Mouse (Mus musculus): Measurements from ENCODE around the gene Fancd2os. TPM values are rescaled to one million over a fixed set of nuclear protein-coding genes. Genes with fewer than 3 reads are reported as not detected.

Gene Fancd2os
- polyA plus RNA-seq, 1 experiment from 2014 or later = 0.19 TPM

GRCm38 (mm10) chr6:113564557-113564956 is 36.0 kb downstream of the Fancd2os start:
- Histone ChIP-seq H3K27me3 (ENCODE audit: control insufficient read depth, insufficient read depth, low read length) (no peaks in the 10 kb centered on the region), H3K9ac (ENCODE audit: low read length) (no peak overlapping the region), H3K9me3 (ENCODE audit: control insufficient read depth, low read length) (no peaks in the 10 kb centered on the region), H3K4me3 (ENCODE audit: low read depth, low read length) (no peak overlapping the region), H3K36me3 (ENCODE audit: control insufficient read depth, insufficient read depth, low read length) (peaks cover 2% of the 10 kb centered on the region; the same call in 1 of the 2 replicates), H3K4me2 (ENCODE audit: low read depth, severe bottlenecking) (no peak overlapping the region), H3K27ac (replicated peaks; ENCODE audit: low read depth, low read length) (no peak overlapping the region), H3K4me1 (ENCODE audit: control insufficient read depth, insufficient read depth, low read length) (no peaks in the 10 kb centered on the region)
- 86% methylated on average over 1 of the region's 1 CpGs for WGBS
- no peak for DNase-seq (ENCODE audit: low spot score)
- ATAC-seq (ENCODE audit: insufficient number of reproducible peaks, low FRiP score, low TSS enrichment, low read depth) = no peak

- ATAC-seq (ENCODE audit: insufficient number of reproducible peaks, low FRiP score, low TSS enrichment, low read depth) = no peak
- Histone ChIP-seq H3K4me3 (ENCODE audit: low read depth, low read length) (no peak overlapping the region), H3K36me3 (ENCODE audit: control insufficient read depth, insufficient read depth, low read length) (peaks cover under 1% of the 10 kb centered on the region; the same call in 1 of the 2 replicates), H3K4me1 (ENCODE audit: control insufficient read depth, insufficient read depth, low read length) (no peaks in the 10 kb centered on the region), H3K27ac (replicated peaks; ENCODE audit: low read depth, low read length) (no peak overlapping the region), H3K9me3 (ENCODE audit: control insufficient read depth, low read length) (no peaks in the 10 kb centered on the region), H3K9ac (ENCODE audit: low read length) (no peak overlapping the region), H3K4me2 (ENCODE audit: low read depth, severe bottlenecking) (no peak overlapping the region), H3K27me3 (ENCODE audit: control insufficient read depth, insufficient read depth, low read length) (no peaks in the 10 kb centered on the region)
- 88% methylated on average over 6 of the region's 6 CpGs for WGBS
- DNase-seq (ENCODE audit: low spot score) = no peak
These were observed 40.8 kb downstream of the Fancd2os start for GRCm38 (mm10) chr6:113559736-113560135.

Other genes with a start within 250 kb of the Fancd2os start
- 52.6 and 53.7 TPM in 2 replicates for gene Tada3, start 222.8 kb downstream of the Fancd2os start, polyA plus RNA-seq (2014; fragmentation: Nextera tagmentation; extraction: Ambion mirVana)
- 186 and 197 TPM in 2 replicates for gene Arpc4, start 222.6 kb downstream of the Fancd2os start, polyA plus RNA-seq (2014; fragmentation: Nextera tagmentation; extraction: Ambion mirVana)
- 2.1 and 3.0 TPM in 2 replicates for gene Ttll3, start 211.5 kb downstream of the Fancd2os start, polyA plus RNA-seq (2014; fragmentation: Nextera tagmentation; extraction: Ambion mirVana)
- gene Rpusd3, start 181.4 kb downstream of the Fancd2os start, polyA plus RNA-seq (2014; fragmentation: Nextera tagmentation; extraction: Ambion mirVana) = 34.9 and 39.0 TPM in 2 replicates
- not detected in 2 replicates for gene Cidec, start 165.0 kb downstream of the Fancd2os start, polyA plus RNA-seq (2014; fragmentation: Nextera tagmentation; extraction: Ambion mirVana)
- gene Jagn1, start 158.1 kb downstream of the Fancd2os start, polyA plus RNA-seq (2014; fragmentation: Nextera tagmentation; extraction: Ambion mirVana) = 71.0 and 76.1 TPM in 2 replicates
- 1.2 and 1.5 TPM in 2 replicates for gene Il17re, start 142.2 kb downstream of the Fancd2os start, polyA plus RNA-seq (2014; fragmentation: Nextera tagmentation; extraction: Ambion mirVana)
- gene Il17rc, start 129.3 kb downstream of the Fancd2os start, polyA plus RNA-seq (2014; fragmentation: Nextera tagmentation; extraction: Ambion mirVana) = 2.4 and 3.2 TPM in 2 replicates
- gene Creld1, start 117.4 kb downstream of the Fancd2os start, polyA plus RNA-seq (2014; fragmentation: Nextera tagmentation; extraction: Ambion mirVana) = 11.2 and 11.8 TPM in 2 replicates
- gene Prrt3, start 98.8 kb downstream of the Fancd2os start, polyA plus RNA-seq (2014; fragmentation: Nextera tagmentation; extraction: Ambion mirVana) = 0.31 and 0.33 TPM in 2 replicates
- gene Emc3, start 69.1 kb downstream of the Fancd2os start, polyA plus RNA-seq (2014; fragmentation: Nextera tagmentation; extraction: Ambion mirVana) = 74.5 and 74.8 TPM in 2 replicates
- gene Fancd2, start 69.0 kb downstream of the Fancd2os start, polyA plus RNA-seq (2014; fragmentation: Nextera tagmentation; extraction: Ambion mirVana) = 17.0 and 22.2 TPM in 2 replicates
- 220 and 221 TPM in 2 replicates for gene Brk1, start 4.1 kb upstream of the Fancd2os start, polyA plus RNA-seq (2014; fragmentation: Nextera tagmentation; extraction: Ambion mirVana)
- gene Vhl, start 23.2 kb upstream of the Fancd2os start, polyA plus RNA-seq (2014; fragmentation: Nextera tagmentation; extraction: Ambion mirVana) = 60.3 and 60.5 TPM in 2 replicates
- gene Irak2, start 37.8 kb upstream of the Fancd2os start, polyA plus RNA-seq (2014; fragmentation: Nextera tagmentation; extraction: Ambion mirVana) = 2.9 and 3.9 TPM in 2 replicates
- 1.1 and 1.6 TPM in 2 replicates for gene Tatdn2, start 96.3 kb upstream of the Fancd2os start, polyA plus RNA-seq (2014; fragmentation: Nextera tagmentation; extraction: Ambion mirVana)
- gene Ghrl, start 119.2 kb upstream of the Fancd2os start, polyA plus RNA-seq (2014; fragmentation: Nextera tagmentation; extraction: Ambion mirVana) = 0.72 and 1.3 TPM in 2 replicates
- gene Sec13, start 140.0 kb upstream of the Fancd2os start, polyA plus RNA-seq (2014; fragmentation: Nextera tagmentation; extraction: Ambion mirVana) = 307 and 308 TPM in 2 replicates

Data from limb, embryonic 11.5 days (tissue).